Mouse (Mus musculus) lung, embryonic 14.5 days (tissue): ENCODE measurements at regions not wholly inside any gene's neighbourhood (a gene's known extent, or its start where the extent isn't known, plus 50 kb on each side); places are given as distances from the start of the nearest gene placed in this dataset.

ENCODE experiments used
- ATAC-seq: fragments of 200-750 bp; cut with Nextera tagmentation; 2 replicates; pipeline ENCODE4 v1.8.0; 2017; ENCODE audit warnings: mild to moderate bottlenecking, moderate TSS enrichment, moderate library complexity; ENCODE audit not compliant: insufficient read depth
- DNase-seq: peaks from one replicate; pipeline ENCODE4 v3.0.0-alpha.2; 2015
- H3K27ac ChIP-seq: fragments of 300-500 bp; sonication (generic); 2 replicates; pipeline ENCODE4 v1.5.1; 2014; ENCODE audit warnings: low read depth, mild to moderate bottlenecking, moderate library complexity
- H3K27me3 ChIP-seq: fragments of 300-500 bp; sonication (generic); 2 replicates; pipeline ENCODE4 v1.6.1; 2014; ENCODE audit warnings: low read length, control low read depth; ENCODE audit not compliant: insufficient read depth
- H3K36me3 ChIP-seq: fragments of 300-500 bp; sonication (generic); 2 replicates; pipeline ENCODE4 v1.6.1; 2014; ENCODE audit warnings: control low read depth; ENCODE audit not compliant: insufficient read depth
- H3K4me1 ChIP-seq: fragments of 300-500 bp; sonication (generic); 2 replicates; pipeline ENCODE4 v1.6.1; 2014; ENCODE audit warnings: antibody characterized with exemption, control low read depth; ENCODE audit not compliant: insufficient read depth
- H3K4me2 ChIP-seq: fragments of 300-500 bp; sonication (generic); 2 replicates; pipeline ENCODE4 v1.6.1; 2014; ENCODE audit warnings: mild to moderate bottlenecking
- H3K4me3 ChIP-seq: fragments of 300-500 bp; sonication (generic); 2 replicates; pipeline ENCODE4 v1.5.1; 2014; ENCODE audit warnings: low read depth, low read length
- H3K9ac ChIP-seq: fragments of 300-500 bp; sonication (generic); 2 replicates; pipeline ENCODE4 v1.6.1; 2014
- H3K9me3 ChIP-seq: fragments of 300-500 bp; sonication (generic); 2 replicates; pipeline ENCODE4 v1.6.1; 2016; ENCODE audit warnings: low read depth, low read length, control low read depth
- CTCF ChIP-seq: IDR thresholded peaks from 2 replicates; pipeline ENCODE4 v1.5.1; 2016; ENCODE audit warnings: antibody characterized with exemption, low read depth
- WGBS: fragments of 180-500 bp; shearing (Covaris S2); extraction: QIAGEN DNeasy Blood & Tissue Kit; methylation state at CpG from one replicate; pipeline ENCODE4 v1.1.7; 2014; 5-methylcytosine and 5-hydroxymethylcytosine counted together

GRCm38 (mm10) chr3:41489998-41490397, 65.5 kb upstream of the Jade1 start:
- H3K36me3 ChIP-seq, result no peaks in the 10 kb centered on the region
- H3K4me1 ChIP-seq, result peaks cover 6% of the 10 kb centered on the region; the same call in 1 of the 2 replicates
- no peaks in the 10 kb centered on the region for H3K9me3 ChIP-seq
- TF ChIP-seq CTCF, result no peak
- H3K27me3 ChIP-seq, result no peaks in the 10 kb centered on the region
- H3K27ac ChIP-seq, result no peak overlapping the region
- no peak overlapping the region for H3K9ac ChIP-seq
- H3K4me3 ChIP-seq, result no peak overlapping the region
- DNase-seq (no peak), ATAC-seq (no peak)
- H3K4me2 ChIP-seq, result no peak overlapping the region

GRCm38 (mm10) chr3:41489571-41489970, 66.0 kb upstream of the Jade1 start:
- Histone ChIP-seq H3K4me1 (peaks cover 6% of the 10 kb centered on the region; the same call in 1 of the 2 replicates), H3K9me3 (no peaks in the 10 kb centered on the region), H3K27ac (no peak overlapping the region), H3K4me3 (no peak overlapping the region), H3K9ac (no peak overlapping the region), H3K36me3 (no peaks in the 10 kb centered on the region), H3K27me3 (no peaks in the 10 kb centered on the region), H3K4me2 (no peak overlapping the region)
- peak; percentile 69 for DNase-seq
- no peak for TF ChIP-seq CTCF
- peak; percentile 87 for ATAC-seq
- WGBS, result 36% methylated on average over 3 of the region's 3 CpGs

- WGBS, result 37% methylated on average over 1 of the region's 1 CpGs
- DNase-seq (no peak), ATAC-seq (no peak)
- H3K4me2 ChIP-seq, result no peak overlapping the region
- H3K4me3 ChIP-seq, result no peak overlapping the region
- no peak for TF ChIP-seq CTCF
- H3K4me1 ChIP-seq, result peaks cover 10% of the 10 kb centered on the region; the same call in 1 of the 2 replicates
- no peak overlapping the region for H3K27ac ChIP-seq
- H3K9me3 ChIP-seq, result no peaks in the 10 kb centered on the region
- no peak overlapping the region for H3K9ac ChIP-seq
- H3K27me3 ChIP-seq, result no peaks in the 10 kb centered on the region
- no peaks in the 10 kb centered on the region for H3K36me3 ChIP-seq
Observed at GRCm38 (mm10) chr3:41488229-41488774, 67.2 kb upstream of the Jade1 start.

- TF ChIP-seq CTCF, result no peak
- H3K9ac ChIP-seq, result no peak overlapping the region
- H3K4me3 ChIP-seq, result no peak overlapping the region
- no peak overlapping the region for H3K4me2 ChIP-seq
- H3K4me1 ChIP-seq, result peaks cover 5% of the 10 kb centered on the region; the same call in 1 of the 2 replicates
- ATAC-seq (no peak), DNase-seq (no peak)
- WGBS, result 81% methylated on average over 9 of the region's 9 CpGs
- H3K36me3 ChIP-seq, result no peaks in the 10 kb centered on the region
- H3K9me3 ChIP-seq, result no peaks in the 10 kb centered on the region
- no peaks in the 10 kb centered on the region for H3K27me3 ChIP-seq
- H3K27ac ChIP-seq, result no peak overlapping the region
Observed at GRCm38 (mm10) chr3:41484920-41485319, 70.6 kb upstream of the Jade1 start.

GRCm38 (mm10) chr3:41483582-41483981, 71.9 kb upstream of the Jade1 start:
- no peak overlapping the region for H3K27ac ChIP-seq
- no peak overlapping the region for H3K9ac ChIP-seq
- peaks cover 4% of the 10 kb centered on the region; the same call in 1 of the 2 replicates for H3K4me1 ChIP-seq
- no peaks in the 10 kb centered on the region for H3K36me3 ChIP-seq
- ATAC-seq (peak; percentile 89; the same call in 1 of the 2 replicates), DNase-seq (peak; percentile 80)
- no peak overlapping the region for H3K4me3 ChIP-seq
- no peak for TF ChIP-seq CTCF
- 24% methylated on average over 3 of the region's 3 CpGs for WGBS
- no peaks in the 10 kb centered on the region for H3K27me3 ChIP-seq
- no peaks in the 10 kb centered on the region for H3K9me3 ChIP-seq
- H3K4me2 ChIP-seq, result peak overlapping the region; percentile 39; the same call in 1 of the 2 replicates

GRCm38 (mm10) chr3:41482881-41483494, 72.5 kb upstream of the Jade1 start:
- DNase-seq (no peak), ATAC-seq (peak; percentile 21; the same call in 1 of the 2 replicates)
- WGBS, result 34% methylated on average over 5 of the region's 5 CpGs
- Histone ChIP-seq H3K9me3 (no peaks in the 10 kb centered on the region), H3K4me3 (no peak overlapping the region), H3K9ac (no peak overlapping the region), H3K4me1 (peaks cover 4% of the 10 kb centered on the region; the same call in 1 of the 2 replicates), H3K27ac (no peak overlapping the region), H3K36me3 (no peaks in the 10 kb centered on the region), H3K4me2 (peak overlapping the region; percentile 39; the same call in 1 of the 2 replicates), H3K27me3 (no peaks in the 10 kb centered on the region)
- TF ChIP-seq CTCF, result no peak

- Histone ChIP-seq H3K4me3 (no peak overlapping the region), H3K9me3 (no peaks in the 10 kb centered on the region), H3K4me1 (peaks cover 4% of the 10 kb centered on the region; the same call in 1 of the 2 replicates), H3K27me3 (no peaks in the 10 kb centered on the region), H3K4me2 (no peak overlapping the region), H3K36me3 (no peaks in the 10 kb centered on the region), H3K27ac (no peak overlapping the region), H3K9ac (no peak overlapping the region)
- 54% methylated on average over 3 of the region's 3 CpGs for WGBS
- TF ChIP-seq CTCF, result no peak
- no peak for DNase-seq
- no peak for ATAC-seq
Observed at GRCm38 (mm10) chr3:41480186-41480585, 75.3 kb upstream of the Jade1 start.
